Mouse (Mus musculus): ENCODE results near the gene Aoc2. TPM values are rescaled to one million over a fixed set of nuclear protein-coding genes. Genes with fewer than 3 reads are reported as not detected.

The Aoc2 gene
- polyA plus RNA-seq (2014; fragmentation: Nextera tagmentation; extraction: Ambion mirVana) = 0.94 and 1.1 TPM in 2 replicates

DNA sequence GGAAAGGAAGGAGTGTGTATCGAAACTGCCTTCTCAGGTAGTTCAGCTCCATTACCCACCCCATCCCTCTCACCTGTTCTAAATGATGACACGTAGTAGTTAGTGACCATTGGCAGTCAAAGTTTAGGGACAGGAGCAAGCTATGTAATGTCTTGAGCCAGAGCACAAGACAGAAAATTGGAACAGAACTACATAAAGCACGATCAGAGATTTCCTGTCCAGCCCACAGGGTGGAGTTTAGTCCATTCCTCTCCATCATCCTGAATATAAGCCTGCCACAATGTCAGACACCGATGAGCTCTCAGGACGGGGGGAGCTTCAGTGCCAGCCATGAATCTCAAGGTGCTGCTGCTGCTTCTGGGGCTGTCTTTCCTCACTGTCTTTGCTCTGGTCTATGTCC, at the start of gene Aoc2:
Gene Aoc2 (plus strand): TSS at position 301 of the 400 bp plus-strand sequence.
- no peaks in the 10 kb centered on the region for H3K9me3 ChIP-seq (replicated peaks; ENCODE audit: control insufficient read depth, low read length)
- WGBS = 97% methylated on average over 5 of the region's 5 CpGs
- ATAC-seq (no peak), DNase-seq (ENCODE audit: low spot score) (no peak)
- H3K27ac ChIP-seq (ENCODE audit: low read depth, low read length) = no peak within 1 kb of the TSS
- H3K36me3 ChIP-seq (ENCODE audit: control insufficient read depth, insufficient read depth, low read length) = peaks cover 67% of the 10 kb centered on the region
- no peak within 1 kb of the TSS for H3K9ac ChIP-seq (ENCODE audit: low read length)
- H3K4me2 ChIP-seq (ENCODE audit: low read length) = no peak within 1 kb of the TSS
- no peaks in the 10 kb centered on the region for H3K4me1 ChIP-seq (ENCODE audit: control insufficient read depth, insufficient read depth, low read length)
- H3K27me3 ChIP-seq (replicated peaks; ENCODE audit: control insufficient read depth, insufficient read depth, low read length) = no peaks in the 10 kb centered on the region
- no peak within 1 kb of the TSS for H3K4me3 ChIP-seq (ENCODE audit: low read depth, low read length)

DNA sequence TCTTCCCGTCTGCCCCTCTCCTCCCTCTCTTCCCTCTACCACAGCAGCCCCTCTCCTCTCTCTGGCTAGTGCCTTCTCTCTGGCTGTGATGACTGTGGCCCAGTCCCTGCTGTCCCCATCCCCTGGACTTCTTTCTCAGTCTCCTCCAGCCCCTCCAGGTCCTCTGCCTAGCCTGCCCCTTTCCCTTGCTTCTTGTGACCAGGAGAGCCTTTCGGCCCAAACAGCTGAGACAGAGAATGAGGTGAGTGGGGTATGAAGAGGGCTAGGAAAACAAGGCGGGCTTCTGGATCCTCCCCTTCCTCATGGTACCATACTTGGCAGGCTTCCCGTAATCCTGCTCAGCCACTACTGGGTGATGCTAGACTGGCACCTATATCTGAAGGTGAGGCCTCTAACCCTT, 49.6 kb upstream of the Aoc2 start:
- Histone ChIP-seq H3K4me2 (ENCODE audit: low read length) (no peak overlapping the region), H3K9ac (ENCODE audit: low read length) (no peak overlapping the region), H3K27ac (ENCODE audit: low read depth, low read length) (no peak overlapping the region), H3K36me3 (ENCODE audit: control insufficient read depth, insufficient read depth, low read length) (0 out of 2 replicates have a peak, but pooled peaks cover 2% of the 10 kb centered on the region), H3K9me3 (replicated peaks; ENCODE audit: control insufficient read depth, low read length) (no peaks in the 10 kb centered on the region), H3K4me3 (ENCODE audit: low read depth, low read length) (no peak overlapping the region), H3K4me1 (ENCODE audit: control insufficient read depth, insufficient read depth, low read length) (peaks cover 23% of the 10 kb centered on the region), H3K27me3 (replicated peaks; ENCODE audit: control insufficient read depth, insufficient read depth, low read length) (no peaks in the 10 kb centered on the region)
- 68% methylated on average over 4 of the region's 4 CpGs for WGBS
- ATAC-seq (no peak), DNase-seq (ENCODE audit: low spot score) (no peak)

DNA sequence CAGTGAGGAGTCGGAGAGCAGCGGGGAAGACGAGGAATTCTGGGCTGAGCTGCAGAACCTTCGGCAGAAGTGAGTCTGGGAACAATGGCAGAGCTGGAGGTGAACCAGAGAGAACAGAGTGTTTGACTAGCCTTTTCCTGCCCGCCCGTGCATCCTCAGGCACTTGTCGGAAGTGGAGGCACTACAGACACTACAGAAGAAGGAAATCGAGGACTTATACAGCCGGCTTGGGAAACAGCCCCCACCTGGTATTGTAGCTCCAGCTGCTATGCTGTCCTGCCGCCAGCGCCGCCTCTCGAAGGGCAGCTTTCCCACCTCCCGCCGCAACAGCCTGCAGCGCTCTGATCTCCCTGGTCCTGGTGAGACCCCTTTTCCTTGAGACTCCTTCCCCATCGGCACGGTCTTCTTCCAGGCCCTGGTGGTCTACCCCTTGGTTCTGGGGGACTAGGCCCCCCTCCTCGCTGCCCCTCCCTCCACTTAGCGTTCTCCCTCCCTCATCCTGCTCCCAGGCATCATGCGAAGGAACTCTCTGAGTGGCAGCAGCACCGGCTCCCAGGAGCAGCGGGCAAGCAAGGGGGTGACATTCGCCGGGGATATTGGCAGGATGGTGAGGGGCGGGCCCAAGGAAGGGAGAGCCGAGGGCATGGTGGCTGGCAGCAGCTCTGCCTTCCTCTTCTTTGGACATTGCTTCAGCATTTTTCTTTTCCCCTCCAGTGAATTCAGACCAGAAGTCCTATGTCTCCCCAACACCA, 48.4 kb upstream of the Aoc2 start:
- DNase-seq (ENCODE audit: low spot score) = no peak
- H3K36me3 ChIP-seq (ENCODE audit: control insufficient read depth, insufficient read depth, low read length) = 0 out of 2 replicates have a peak, but pooled peaks cover 2% of the 10 kb centered on the region
- no peak overlapping the region for H3K4me3 ChIP-seq (ENCODE audit: low read depth, low read length)
- no peaks in the 10 kb centered on the region for H3K27me3 ChIP-seq (replicated peaks; ENCODE audit: control insufficient read depth, insufficient read depth, low read length)
- peak overlapping the region; percentile 19; the same call in 1 of the 2 replicates for H3K4me2 ChIP-seq (ENCODE audit: low read length)
- 0 out of 2 replicates have a peak overlapping the region, but pooled peaks have one; percentile 14 for H3K9ac ChIP-seq (ENCODE audit: low read length)
- H3K27ac ChIP-seq (ENCODE audit: low read depth, low read length) = no peak overlapping the region
- H3K9me3 ChIP-seq (replicated peaks; ENCODE audit: control insufficient read depth, low read length) = no peaks in the 10 kb centered on the region
- no peak for ATAC-seq
- H3K4me1 ChIP-seq (ENCODE audit: control insufficient read depth, insufficient read depth, low read length) = peaks cover 23% of the 10 kb centered on the region
- 28% methylated on average over 27 of the region's 27 CpGs for WGBS

DNA sequence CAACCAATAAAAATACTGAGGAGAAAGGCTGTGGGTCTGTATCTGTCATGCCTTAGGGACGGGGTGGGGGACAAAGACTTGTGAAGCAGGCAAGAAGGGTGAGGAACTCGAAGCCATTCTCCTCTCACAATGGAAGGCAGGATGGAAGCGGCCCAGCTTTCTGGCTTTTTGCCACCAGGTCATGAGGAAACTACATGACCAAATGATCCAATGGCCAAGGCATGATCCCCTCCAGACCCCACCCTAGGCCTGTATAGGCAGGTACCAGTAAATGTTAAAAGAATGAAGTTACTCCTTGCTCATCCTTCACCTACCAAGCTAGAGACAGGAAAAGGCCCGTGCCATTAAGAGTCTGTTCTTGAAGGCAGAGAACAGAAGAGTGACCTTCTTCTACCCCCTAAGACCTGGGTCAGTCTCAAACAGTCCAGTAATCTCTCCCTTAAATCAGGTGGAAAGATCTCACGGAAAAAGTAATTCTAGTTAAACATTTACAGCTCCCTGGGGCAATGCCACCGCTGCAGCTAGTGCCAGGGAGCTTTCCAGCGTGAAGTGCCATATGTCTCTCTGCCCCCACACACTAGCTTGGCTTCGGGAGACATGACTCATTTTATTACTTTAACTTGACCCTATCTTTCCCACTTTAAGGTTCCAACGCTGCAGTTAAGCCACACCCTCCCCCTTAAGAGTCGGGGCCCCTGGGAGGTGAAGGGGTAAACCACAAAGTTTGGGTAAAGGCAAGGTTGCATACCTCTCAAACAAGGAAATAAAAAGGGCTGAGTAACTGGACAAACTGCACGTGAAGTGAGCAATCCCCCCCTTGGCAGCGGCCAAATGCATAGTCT, 47.3 kb upstream of the Aoc2 start:
- no peaks in the 10 kb centered on the region for H3K27me3 ChIP-seq (replicated peaks; ENCODE audit: control insufficient read depth, insufficient read depth, low read length)
- H3K4me2 ChIP-seq (ENCODE audit: low read length) = peak overlapping the region; percentile 69
- no peak for DNase-seq (ENCODE audit: low spot score)
- 76% methylated on average over 12 of the region's 12 CpGs for WGBS
- peak overlapping the region; percentile 55 for H3K4me3 ChIP-seq (ENCODE audit: low read depth, low read length)
- no peak overlapping the region for H3K27ac ChIP-seq (ENCODE audit: low read depth, low read length)
- ATAC-seq = no peak
- H3K9ac ChIP-seq (ENCODE audit: low read length) = peak overlapping the region; percentile 64
- H3K4me1 ChIP-seq (ENCODE audit: control insufficient read depth, insufficient read depth, low read length) = peaks cover 23% of the 10 kb centered on the region
- H3K9me3 ChIP-seq (replicated peaks; ENCODE audit: control insufficient read depth, low read length) = no peaks in the 10 kb centered on the region
- 0 out of 2 replicates have a peak, but pooled peaks cover 2% of the 10 kb centered on the region for H3K36me3 ChIP-seq (ENCODE audit: control insufficient read depth, insufficient read depth, low read length)

DNA sequence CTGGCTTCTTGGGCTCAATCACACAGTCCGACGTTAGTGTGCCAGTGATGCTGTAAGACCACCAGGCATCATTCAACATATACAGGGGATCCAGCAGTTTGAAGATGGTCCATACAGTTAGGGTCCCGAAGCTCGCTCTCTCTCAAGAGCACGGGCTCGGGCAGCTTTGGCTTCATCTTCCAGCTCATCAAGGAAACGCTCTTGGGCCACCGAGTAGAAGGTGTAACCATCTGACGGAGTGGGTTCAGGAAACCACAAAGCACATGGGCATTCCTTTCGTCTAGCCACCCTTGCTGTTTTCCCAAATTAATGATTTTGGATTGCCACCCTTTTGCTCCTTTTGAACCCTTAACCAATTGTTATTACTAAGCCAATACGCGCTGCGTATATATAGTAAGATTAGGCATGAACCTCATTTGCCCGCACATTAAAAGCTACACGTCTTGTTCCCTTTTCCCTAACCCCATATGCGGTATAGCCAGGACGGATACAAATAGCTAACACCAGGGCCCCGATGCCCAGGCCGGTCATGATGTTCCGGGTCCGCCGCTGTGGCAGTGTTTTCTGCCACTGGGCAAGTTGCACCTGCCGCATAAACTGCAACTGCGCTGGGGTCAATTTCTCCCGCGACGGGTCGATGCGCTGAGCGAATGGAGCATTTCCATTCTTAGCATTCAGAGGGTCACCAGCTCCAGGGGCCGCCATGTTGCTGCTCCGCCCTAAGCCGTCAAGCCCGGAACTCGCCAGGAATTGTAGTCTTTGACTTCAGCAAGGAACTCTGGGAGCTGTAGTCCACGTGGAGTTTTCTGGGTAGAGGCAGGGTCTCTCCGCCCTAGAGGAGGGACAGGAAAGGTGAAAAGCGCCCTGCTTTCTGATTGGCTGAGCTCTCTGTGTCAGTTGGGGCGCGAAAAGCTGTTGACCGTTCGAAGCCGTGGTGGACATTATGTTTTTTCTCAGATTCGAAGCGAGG, 46.4 kb upstream of the Aoc2 start, which contains the start of the genes Cntd1 and Coa3:
Gene Cntd1 (plus strand): TSS at position 790 of the 970 bp plus-strand sequence.
Gene Coa3 (minus strand): TSS at position 892 of the 970 bp plus-strand sequence.
- DNase-seq (ENCODE audit: low spot score) = peak; percentile 98
- H3K27me3 ChIP-seq (replicated peaks; ENCODE audit: control insufficient read depth, insufficient read depth, low read length) = no peaks in the 10 kb centered on the region
- H3K4me2 ChIP-seq (ENCODE audit: low read length) = peak within 1 kb of the TSS; percentile 69
- peak within 1 kb of the TSS; percentile 55 for H3K4me3 ChIP-seq (ENCODE audit: low read depth, low read length)
- ATAC-seq = peak; percentile 98
- WGBS = 10% methylated on average over 45 of the region's 45 CpGs
- 0 out of 2 replicates have a peak, but pooled peaks cover 2% of the 10 kb centered on the region for H3K36me3 ChIP-seq (ENCODE audit: control insufficient read depth, insufficient read depth, low read length)
- peak within 1 kb of the TSS; percentile 64 for H3K9ac ChIP-seq (ENCODE audit: low read length)
- no peaks in the 10 kb centered on the region for H3K9me3 ChIP-seq (replicated peaks; ENCODE audit: control insufficient read depth, low read length)
- H3K4me1 ChIP-seq (ENCODE audit: control insufficient read depth, insufficient read depth, low read length) = peaks cover 23% of the 10 kb centered on the region
- no peak within 1 kb of the TSS for H3K27ac ChIP-seq (ENCODE audit: low read depth, low read length)

DNA sequence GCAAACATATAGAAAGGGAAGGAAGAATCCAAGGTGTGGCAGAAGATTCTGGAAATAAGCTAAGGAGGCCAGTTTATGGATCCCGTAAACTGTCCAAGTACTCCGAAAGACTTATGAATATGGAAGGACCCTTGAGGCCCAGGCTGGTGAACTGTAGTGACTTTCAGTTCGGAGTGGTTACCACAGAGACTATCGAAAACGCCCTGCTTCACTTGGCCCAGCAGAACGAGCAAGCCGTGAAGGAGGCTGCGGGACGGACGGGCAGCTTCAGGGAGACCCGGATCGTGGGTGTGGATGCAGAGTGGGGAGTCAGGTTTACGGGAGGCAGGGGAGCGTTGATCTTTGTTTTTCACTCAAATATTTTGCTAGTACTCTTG, 45.7 kb upstream of the Aoc2 start:
- peak overlapping the region; percentile 69 for H3K4me2 ChIP-seq (ENCODE audit: low read length)
- peak overlapping the region; percentile 64; the same call in 1 of the 2 replicates for H3K9ac ChIP-seq (ENCODE audit: low read length)
- WGBS = 73% methylated on average over 14 of the region's 14 CpGs
- DNase-seq (ENCODE audit: low spot score) = no peak
- H3K9me3 ChIP-seq (replicated peaks; ENCODE audit: control insufficient read depth, low read length) = no peaks in the 10 kb centered on the region
- H3K4me3 ChIP-seq (ENCODE audit: low read depth, low read length) = peak overlapping the region; percentile 55
- peaks cover 23% of the 10 kb centered on the region for H3K4me1 ChIP-seq (ENCODE audit: control insufficient read depth, insufficient read depth, low read length)
- H3K27me3 ChIP-seq (replicated peaks; ENCODE audit: control insufficient read depth, insufficient read depth, low read length) = no peaks in the 10 kb centered on the region
- 0 out of 2 replicates have a peak, but pooled peaks cover 2% of the 10 kb centered on the region for H3K36me3 ChIP-seq (ENCODE audit: control insufficient read depth, insufficient read depth, low read length)
- no peak; the same call in 1 of the 2 replicates for ATAC-seq
- H3K27ac ChIP-seq (ENCODE audit: low read depth, low read length) = no peak overlapping the region

DNA sequence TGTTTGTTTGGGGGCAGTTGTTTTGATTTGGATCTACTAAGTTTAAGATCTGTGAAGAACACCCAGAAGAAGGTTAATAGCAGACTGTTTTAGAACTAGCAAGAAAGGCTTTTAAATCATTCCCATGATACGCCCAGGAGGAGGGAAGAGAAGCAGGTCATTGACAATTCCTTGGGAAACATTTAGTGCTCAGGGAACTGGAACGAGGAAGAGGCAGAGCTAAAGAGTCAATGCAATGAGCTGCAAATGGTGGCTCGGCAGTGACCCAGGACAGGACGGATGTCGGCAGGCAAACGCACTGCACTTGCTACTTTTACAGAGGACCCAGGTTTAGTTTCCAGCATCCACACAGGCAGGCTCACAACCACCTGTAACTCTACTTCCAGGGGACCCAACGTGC, 44.0 kb upstream of the Aoc2 start:
- H3K4me3 ChIP-seq (ENCODE audit: low read depth, low read length) = no peak overlapping the region
- no peaks in the 10 kb centered on the region for H3K9me3 ChIP-seq (replicated peaks; ENCODE audit: control insufficient read depth, low read length)
- no peaks in the 10 kb centered on the region for H3K27me3 ChIP-seq (replicated peaks; ENCODE audit: control insufficient read depth, insufficient read depth, low read length)
- DNase-seq (ENCODE audit: low spot score) (no peak), ATAC-seq (no peak)
- H3K36me3 ChIP-seq (ENCODE audit: control insufficient read depth, insufficient read depth, low read length) = 0 out of 2 replicates have a peak, but pooled peaks cover 3% of the 10 kb centered on the region
- H3K4me1 ChIP-seq (ENCODE audit: control insufficient read depth, insufficient read depth, low read length) = peaks cover 23% of the 10 kb centered on the region
- no peak overlapping the region for H3K27ac ChIP-seq (ENCODE audit: low read depth, low read length)
- no peak overlapping the region for H3K4me2 ChIP-seq (ENCODE audit: low read length)
- no peak overlapping the region for H3K9ac ChIP-seq (ENCODE audit: low read length)
- 58% methylated on average over 7 of the region's 7 CpGs for WGBS

DNA sequence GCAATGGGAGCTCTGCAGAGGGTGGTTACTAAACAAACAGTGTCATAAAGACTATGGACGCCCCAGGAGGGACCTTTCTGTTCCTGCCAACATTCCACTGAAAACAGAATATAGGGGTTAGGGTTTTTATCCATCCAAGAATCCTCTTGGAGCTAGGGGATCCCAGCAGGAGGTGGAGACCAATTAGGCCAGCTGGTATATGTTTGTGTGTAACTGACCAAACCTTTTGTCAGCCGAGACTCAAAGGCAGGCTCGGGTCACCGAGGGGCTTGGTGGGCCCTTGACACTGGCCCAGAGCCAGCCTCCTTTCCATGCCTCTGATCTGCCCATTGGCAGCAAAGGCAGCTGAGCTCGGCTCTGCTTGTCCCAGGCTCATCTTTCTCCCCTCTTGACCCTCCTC, 42.0 kb upstream of the Aoc2 start:
- no peak for DNase-seq (ENCODE audit: low spot score)
- Histone ChIP-seq H3K9me3 (replicated peaks; ENCODE audit: control insufficient read depth, low read length) (no peaks in the 10 kb centered on the region), H3K4me3 (ENCODE audit: low read depth, low read length) (no peak overlapping the region), H3K27ac (ENCODE audit: low read depth, low read length) (no peak overlapping the region), H3K4me2 (ENCODE audit: low read length) (no peak overlapping the region), H3K27me3 (replicated peaks; ENCODE audit: control insufficient read depth, insufficient read depth, low read length) (no peaks in the 10 kb centered on the region), H3K36me3 (ENCODE audit: control insufficient read depth, insufficient read depth, low read length) (peaks cover 18% of the 10 kb centered on the region), H3K9ac (ENCODE audit: low read length) (no peak overlapping the region), H3K4me1 (ENCODE audit: control insufficient read depth, insufficient read depth, low read length) (peaks cover 9% of the 10 kb centered on the region)
- 5% methylated on average over 5 of the region's 5 CpGs for WGBS
- ATAC-seq = no peak
